Mouse (Mus musculus) cerebellum, adult 9-10 months (tissue): Measurements from ENCODE around the gene Nrxn3.

Experiments
- DNase-seq: peaks from one replicate; pipeline ENCODE4 v3.0.0; 2022

The Nrxn3 gene

DNA sequence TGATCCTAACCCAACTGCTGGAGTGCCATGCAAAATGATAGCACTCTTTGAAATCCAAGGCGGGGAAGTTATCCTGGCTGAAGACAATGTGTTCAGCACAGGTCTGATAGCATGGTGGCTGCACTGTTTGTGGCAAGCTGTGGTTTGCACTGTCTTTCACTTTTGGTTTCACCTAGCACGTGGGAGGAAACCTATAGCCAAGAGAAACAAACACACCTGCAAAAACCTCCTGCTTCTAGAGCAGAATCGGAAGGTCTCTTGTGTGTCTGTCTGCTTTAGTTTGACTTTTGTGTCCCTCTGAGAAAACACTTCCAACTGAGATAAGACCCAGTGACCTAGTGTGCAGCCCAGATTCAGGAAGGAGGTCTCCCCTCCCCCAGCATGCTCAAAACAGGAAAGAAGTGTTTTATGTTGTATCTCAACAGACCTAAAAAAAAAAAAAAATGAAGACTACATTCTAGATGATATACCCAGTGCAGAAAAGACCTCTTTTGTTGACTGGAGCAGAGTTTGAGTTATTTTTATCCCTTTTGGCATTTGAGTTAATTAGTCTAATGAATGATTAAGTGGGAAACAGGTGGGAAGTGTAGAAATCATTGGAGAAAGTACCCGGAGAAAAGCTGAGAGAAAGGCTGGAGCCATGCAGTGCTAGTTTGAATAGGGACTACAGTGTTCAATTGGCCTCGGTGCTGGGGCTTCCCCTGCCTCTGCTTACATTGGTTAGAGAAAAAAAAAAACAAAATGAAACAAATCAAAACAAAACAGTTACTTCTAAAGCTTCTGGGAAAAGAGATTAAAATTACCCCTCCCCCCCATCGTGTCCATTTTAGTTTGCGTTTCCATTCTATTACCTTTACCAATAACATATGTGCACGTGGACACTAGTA lies 996.8 kb downstream of the Nrxn3 start:
- DNase-seq = no peak

DNA sequence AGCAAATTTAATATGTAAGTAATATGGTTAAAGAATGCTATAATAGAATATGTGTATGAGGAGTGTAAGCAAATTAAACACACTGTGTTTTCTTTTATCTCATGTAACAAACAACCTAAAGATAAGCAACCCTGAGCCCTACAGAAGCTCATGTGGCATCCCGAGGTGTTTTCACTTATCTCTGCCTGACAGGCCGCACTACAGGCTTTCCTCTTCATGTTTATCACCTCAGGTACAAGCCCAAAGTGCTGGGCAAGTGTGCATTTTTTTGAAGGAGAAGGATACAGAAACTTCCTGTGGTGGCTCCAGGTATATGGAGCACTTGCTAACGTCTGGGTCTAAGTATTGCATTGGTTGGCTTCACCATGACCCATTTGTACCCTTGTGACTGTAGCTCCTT lies 998.3 kb downstream of the Nrxn3 start:
- no peak for DNase-seq

DNA sequence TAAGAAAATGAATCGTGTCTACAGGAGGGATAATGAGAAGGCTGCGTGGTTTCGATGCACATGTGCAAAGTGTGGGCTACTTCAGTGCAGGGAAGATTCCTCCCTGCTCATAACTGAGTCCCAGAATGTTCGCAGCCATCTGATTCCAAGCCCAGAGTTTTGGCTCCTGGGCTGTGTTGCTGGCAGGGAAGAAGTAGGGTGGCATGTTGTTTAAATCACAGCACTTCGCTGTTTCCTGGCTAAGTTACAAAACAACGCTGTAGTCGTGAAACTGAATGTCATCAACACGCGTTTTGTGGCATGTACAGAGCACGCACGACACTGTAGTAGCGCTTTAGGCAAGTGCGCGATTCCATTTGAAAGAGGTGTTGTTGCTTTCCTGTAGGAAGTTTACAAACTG lies 999.8 kb downstream of the Nrxn3 start:
- DNase-seq = no peak

DNA sequence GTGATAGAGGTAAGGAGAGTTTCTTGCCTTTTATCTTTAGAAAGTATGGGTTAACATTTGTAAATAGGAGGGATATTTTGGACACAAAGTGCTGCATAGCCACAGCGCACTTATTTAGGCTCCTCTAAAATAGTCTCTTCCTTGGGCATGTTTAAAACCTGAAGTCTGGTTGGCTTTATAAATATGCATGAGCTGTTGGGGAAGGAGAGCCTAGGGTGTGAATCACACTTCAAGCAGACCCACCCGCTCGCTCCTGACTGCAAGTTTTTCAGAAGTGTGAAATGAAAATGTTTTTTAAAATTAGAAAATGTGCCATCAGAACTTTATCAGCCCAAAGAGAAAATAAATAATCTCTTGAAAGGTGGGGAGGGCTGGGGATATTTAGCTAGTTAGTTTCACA lies 1001.4 kb downstream of the Nrxn3 start:
- DNase-seq = no peak

DNA sequence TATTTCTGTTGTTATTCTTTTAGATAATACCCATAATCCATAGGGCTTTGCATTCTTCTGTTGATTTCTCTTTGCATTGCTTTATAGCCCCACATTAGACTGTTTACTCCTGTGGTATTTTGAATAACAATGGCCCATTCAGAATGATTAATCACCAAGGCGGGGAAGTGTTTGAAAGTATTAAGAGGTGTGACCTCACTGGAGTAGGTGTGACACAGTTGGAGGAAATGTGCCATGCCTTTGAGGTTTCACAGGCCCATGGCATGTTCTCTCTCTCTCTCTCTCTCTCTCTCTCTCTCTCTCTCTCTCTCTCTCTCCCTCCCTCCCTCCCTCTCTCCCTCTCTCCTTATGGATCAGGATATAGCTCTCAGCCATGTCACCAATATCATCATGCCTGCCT lies 1019.6 kb downstream of the Nrxn3 start:
- DNase-seq = no peak

DNA sequence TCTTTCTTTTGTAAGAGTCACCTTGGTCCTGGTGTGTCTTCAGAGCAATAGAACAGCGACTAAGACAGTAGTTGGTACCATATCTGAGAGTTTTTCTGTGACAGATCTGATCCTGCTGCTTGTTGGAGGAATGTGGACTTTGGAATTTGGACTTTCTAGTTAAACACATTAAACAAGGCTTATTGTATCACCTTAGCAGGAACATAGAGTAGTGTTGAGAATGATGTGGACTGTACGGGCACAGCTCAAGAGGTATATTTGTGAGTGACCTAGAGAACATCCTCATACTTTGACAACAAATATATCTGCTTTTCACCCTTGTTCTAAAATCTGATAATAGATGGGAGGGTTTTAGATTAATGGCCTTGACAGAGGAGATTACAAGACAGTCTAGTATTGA lies 1020.1 kb downstream of the Nrxn3 start:
- DNase-seq = no peak

DNA sequence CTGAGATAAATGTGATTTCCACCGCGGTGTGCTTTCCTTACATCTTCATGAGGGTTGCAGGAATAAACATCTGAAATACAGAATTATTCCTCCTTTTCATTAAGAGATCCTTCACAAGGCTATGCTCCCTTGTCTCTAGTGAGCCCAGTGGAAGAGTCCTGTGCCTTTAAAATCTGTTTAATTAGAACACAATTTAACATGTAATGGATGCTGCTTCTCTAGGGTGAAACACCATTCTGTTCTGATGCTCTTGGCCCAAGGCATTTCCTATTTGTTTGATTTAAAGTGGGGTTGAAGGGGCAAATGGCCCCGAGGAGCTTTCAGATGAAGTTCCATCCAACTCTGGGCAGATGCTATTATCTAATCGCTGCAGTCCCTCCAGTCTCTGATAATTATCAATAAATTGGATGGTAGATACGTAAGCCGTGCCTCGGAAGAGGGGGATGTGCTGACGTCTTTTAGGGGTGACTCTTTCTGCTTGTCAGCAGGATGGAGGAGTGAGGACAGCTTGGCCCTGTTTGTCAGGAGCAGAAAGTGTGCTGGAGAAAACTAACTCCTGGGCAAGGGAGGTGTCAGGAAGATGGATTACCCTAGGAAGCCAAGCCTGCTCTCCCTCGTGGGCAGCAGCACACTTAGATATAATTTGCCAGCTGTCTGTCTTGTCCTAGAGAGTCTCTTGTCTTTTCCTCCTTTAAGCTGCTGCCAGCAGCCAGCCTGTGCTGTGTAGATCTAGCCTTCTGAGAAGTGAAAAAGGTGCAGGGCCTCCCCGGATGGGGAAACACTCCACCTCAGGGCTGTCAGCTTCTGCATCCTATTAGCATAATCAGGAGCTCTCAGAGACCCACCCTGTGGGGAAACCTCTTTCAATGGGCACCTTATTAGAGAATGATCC lies 1041.8 kb downstream of the Nrxn3 start:
- DNase-seq = no peak

DNA sequence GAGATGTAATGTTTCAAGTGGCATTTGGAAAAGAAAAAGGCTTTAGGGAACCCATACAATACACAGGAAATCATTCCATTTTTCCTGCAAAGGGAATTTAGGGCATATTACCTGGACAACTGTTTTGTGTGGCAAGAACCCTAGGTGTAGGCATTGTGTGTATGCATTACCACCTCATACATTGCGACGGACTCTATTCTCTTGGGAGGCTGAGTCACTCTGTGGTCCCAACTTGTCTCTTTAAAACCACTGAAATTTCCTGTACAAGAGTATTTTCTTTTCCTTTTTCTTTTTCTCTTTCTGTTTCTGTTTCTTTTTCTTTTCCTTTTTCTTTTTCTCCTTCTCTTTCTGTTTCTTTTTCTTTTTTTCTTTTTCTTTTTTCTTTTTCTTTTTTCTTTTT lies 1042.5 kb downstream of the Nrxn3 start:
- no peak for DNase-seq

DNA sequence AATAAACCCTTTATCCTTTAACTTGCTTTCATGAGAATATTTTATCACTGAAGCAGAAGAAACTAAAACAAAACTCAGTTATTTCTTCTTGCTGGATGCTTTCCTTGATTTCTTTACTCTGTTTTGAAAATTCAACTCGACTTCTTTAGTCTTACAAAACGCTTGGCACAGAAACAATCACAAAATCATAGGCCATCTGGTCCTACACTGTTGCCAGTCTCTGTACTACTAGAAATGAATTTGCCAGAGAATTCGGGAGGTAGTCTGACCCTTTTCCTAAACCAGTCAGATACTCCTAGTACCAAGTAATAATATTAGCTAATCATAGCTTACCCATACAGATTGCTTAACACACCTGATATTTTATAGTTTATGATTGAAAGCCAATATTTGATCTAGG lies 1066.1 kb downstream of the Nrxn3 start:
- peak; percentile 96 for DNase-seq

DNA sequence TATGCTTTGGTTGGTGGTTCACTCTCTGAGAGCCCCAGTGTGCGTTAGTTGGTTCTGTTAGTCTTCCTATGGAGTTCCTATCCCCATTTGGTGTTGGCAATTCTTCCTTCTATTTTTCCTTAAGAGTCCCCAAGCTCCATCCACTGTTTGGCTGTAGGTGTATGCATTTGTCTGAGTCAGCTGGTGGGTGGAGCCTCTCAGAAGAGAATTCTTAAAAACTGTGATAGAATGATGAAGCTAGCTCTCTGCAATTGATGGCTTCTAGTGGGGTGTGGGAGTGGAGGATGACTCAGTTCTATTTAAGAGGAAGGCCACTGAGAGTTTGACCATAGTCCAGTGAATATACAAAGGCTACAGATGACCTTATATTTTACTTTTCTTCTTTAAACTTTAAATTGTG lies 1067.3 kb downstream of the Nrxn3 start:
- no peak for DNase-seq

DNA sequence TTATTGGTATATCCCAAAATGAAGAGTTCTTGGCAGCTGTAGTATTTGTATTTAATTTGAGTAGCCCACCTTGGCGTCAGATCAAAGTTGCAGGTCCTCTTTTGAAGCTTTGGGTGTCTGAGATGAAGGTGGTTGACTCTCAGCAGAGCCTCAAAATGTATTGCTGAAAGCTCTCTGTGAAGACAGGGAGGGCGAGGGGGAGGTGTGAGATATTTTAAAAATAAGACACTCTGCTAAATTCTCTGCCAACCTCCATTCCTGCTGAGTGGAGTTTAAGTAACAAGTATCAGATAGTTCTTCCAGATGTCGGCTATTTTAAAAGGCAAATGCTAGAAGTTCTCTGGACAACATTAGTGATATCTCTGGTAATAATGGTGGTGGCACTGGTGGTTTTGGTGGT lies 1069.2 kb downstream of the Nrxn3 start:
- no peak for DNase-seq

DNA sequence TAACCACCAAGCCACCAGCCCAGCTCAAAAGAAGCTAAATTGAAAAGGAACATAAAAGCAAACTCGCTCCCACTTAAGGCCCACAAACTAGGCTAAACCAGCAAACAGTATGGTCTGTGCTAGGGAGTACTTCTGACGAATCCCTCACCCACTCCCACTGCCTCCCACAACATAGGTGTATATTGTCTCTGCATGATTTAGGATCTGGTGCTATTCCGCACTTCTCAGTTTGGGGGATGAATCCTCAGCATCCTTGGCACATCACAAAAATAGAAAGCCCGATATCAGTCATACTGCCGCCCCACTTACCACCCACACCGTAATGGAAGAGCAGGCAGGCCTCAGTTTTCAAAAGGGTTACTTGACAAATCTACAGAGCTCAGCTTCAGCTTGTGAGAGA lies 1072.1 kb downstream of the Nrxn3 start:
- no peak for DNase-seq

DNA sequence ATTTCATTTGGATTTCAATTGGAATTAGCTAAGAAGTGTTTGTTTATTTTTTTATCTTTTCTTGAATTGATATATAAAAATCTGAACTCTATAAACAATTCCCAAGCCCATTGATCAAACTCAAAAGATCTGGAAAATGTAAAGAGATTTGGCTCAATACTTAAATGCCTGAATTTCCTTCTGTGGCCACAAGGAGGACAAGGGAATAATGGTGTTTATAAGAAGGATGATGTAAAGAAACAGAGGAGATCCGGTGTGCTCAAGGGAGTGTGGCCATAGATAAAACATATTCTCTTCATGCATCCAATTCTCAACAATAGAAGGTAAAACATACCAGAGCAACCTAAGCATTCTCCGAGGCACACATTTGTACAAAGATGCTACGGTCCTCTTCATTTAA lies 1085.5 kb downstream of the Nrxn3 start:
- DNase-seq = no peak

DNA sequence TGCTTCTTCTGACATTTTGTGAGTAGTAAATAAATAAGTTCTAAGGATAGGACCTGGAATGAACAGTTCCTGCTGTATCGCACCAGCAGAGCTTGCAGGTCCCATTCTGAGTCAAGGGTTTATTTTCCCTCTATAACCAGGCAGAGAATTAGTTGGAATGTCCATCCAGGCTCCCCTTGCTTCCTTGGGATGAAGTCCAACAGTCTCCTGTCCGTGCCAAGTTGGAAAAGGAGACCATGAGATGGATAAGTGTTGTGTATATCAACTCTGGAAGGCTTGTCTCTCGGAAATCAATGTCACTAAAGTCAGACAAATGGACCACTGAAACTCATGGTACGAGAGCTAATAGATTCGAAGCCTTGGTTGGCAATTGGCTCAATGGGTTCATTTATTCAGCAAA lies 1087.5 kb downstream of the Nrxn3 start:
- DNase-seq = peak; percentile 71

DNA sequence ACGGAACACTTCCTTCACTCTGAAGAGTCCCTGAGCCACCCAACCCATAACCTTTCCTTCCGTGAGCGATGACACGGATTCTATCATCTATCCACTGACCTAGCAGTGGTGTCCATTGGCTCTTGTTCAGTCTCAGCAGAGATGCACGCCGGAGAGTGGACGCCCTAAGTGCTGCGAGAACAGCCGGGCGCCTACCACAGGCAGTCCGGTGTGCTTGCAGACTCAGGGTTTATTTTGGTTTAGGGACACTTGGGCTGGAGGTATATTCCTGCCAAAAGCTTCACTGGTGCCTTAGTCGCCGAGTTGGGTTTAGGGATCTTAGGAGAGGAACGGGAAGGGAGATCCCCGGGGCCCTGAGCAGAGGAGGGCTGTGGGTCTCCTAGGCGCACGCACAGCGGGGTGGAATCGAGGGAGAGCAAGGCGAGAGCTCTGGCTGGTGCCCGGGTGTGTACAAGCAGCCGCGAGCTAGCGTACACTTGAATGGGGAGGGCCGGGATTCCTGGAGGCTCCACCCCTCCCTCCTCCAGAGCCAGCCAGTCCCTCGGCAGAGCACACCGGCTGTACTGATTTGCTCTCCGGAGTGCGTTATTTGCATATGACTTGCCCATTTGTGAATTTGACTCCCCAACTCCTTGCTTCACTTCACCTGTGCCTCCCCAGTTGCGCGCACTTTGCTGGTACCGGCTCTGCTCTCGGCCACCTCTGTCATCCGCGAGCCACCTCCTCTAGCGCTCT lies 1089.3 kb downstream of the Nrxn3 start:
- peak; percentile 95 for DNase-seq

DNA sequence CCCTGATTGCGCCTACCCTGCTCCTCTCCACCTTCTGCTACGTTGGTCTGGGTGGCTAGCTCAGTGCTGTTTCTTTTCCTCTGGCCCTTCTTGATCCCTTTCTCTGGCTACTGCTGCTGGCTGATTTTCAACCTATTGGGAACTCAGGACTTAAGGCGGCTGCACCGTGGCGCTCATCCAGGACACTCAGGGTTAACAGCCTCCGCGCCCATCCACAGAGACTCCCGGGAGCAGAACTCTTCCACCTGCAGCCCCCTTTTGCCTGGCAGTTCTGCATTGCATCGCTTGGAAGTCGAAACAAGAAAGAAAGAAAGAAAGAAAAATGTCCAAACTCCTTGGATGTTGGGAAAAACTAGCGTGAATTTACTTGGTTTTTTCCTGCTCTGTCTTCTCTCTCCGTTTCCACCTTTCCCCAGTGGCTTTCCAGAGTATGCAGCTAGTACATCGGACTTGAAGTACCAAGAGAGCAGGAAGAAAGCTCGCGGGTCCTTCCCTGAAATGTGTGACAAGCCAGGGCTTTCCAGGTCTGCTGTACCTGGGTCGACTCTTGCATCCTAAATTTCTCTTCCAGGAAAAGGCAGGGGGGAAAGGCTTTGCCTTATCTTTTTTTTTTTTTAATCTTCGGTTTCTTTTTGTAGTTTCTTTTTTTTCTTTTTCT lies 1090.0 kb downstream of the Nrxn3 start:
- no peak for DNase-seq

DNA sequence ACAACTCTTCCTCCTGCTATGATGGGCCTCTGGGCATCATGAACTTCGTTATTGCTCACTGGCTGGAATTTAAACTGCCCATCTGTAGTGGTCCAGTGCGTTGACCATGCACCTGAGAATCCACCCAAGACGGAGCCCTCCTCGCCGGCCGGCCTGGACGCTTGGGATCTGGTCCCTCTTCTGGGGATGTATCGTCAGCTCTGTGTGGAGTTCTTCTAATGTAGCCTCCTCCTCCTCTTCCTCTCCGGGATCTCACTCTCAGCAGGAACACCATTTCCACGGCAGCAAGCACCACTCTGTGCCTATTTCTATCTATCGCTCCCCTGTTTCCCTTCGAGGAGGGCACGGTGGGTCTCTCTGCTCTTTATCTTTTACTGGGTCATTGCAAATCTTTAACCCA lies 1090.6 kb downstream of the Nrxn3 start:
- DNase-seq = peak; percentile 61

DNA sequence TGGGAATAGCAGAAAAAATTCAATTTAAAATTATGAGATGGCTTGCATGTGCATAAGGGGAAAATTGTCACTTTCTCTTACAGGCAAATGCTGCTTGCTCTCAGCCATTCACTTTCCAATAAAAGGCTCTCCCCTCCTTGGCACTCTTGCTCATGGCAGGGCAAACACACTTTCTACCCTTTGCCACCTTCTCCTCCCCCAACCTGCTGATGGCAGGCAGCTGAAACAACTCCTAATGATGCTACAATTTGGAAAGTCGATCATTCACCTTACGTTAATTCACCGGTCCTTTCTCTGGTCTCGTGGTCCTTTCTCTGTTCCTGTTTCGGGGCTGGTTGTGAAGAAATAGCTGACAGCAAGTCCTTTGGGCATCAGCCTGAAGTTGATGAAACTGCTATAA lies 1091.0 kb downstream of the Nrxn3 start:
- DNase-seq = no peak

DNA sequence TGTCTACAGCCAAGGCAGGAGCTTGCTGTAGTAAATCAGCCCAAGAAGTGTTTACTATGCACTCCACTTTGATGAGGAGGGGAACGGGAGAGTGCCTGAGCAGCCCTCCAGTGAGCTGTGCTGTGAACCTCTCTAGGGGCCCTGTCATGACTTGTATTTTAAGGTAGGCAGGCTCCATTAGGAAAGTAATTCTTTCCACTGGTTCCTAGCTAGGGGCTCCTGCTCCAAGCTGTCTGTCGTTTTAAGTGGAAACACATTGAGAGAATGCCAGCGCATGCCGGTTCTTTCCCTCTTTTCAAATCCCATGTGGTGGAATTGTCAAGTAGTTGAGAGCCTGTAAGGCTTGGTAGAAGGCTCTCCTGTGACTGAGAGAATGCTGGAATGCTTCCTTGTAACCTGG lies 1091.9 kb downstream of the Nrxn3 start:
- DNase-seq = peak; percentile 70

DNA sequence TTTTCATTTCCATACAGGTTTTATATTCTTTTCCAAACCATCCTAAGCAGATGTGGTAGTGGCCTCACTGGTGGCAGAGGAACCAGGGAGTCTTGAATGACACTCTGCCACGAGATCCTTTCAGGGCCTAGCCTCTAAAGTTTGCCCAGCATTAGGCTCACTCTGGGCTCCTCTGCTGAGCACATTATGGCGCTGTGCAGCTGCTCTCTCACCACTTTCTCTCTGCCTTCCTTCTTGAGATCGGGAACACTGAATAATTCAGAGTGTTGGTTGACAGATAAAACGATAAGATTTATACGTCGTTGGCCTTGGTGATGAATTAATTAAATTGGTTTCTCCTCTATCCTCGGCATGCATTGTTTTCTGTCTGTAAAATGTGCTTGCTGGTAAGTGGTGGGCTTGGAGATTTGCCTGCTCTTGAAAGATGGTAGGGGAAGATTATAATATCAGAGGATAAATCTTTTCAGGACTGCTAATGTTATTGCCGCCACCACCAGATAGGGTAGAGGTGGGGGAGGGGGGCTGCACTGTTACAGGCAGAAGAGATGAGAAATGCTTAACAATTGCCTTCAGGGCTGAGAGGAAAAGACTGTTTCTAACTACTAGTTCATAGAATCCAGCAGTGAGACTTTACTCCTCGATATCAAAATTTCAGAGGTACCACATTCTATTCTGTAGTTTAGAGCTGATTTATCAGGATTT lies 1094.5 kb downstream of the Nrxn3 start:
- DNase-seq = peak; percentile 51

DNA sequence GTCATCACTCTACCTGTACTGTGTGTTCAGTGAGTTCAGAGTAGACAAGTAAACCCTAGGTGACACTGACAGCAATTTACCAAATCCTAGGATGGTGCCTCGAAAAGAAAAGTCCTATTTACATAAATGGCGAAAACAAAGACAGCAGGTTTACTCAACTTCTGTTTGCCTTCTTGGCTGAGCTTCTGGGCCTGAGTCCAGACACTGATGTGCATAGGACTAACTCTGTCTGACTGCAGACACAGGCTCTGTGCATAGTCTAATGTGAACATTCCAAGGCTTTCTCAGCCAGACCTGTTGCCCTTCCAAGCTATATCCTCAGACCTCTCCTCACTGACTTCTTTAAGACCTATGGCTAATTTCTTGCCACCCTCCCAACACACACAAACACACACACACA lies 1095.5 kb downstream of the Nrxn3 start:
- peak; percentile 76 for DNase-seq

DNA sequence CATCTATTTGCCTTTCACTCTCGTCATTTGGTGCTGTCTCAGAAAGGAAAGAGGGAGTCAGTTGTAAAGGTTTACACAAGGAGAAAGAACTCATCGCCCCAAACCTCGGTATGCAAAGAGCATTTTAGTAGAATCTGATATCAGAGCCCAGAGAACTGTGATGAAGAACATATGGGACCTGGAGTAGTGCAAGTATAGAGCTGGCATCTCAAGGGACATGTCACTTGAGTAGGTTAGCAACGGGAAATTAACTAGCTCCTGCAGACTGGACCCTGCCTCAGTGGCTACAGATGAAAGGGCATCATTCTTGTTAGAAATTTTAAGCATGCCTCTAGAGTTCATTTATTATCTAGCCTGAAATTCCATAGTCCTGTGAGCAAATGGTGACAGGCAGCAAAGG lies 1099.5 kb downstream of the Nrxn3 start:
- DNase-seq = no peak
